Mouse (Mus musculus) heart, adult 2 months (tissue): ENCODE data around the gene Mum1. TPM values are rescaled to one million over a fixed set of nuclear protein-coding genes. Genes with fewer than 3 reads are reported as not detected.

Experiments used
- DNase-seq, 2 experiments: peaks; one replicate each; pipeline ENCODE4 v3.0.0; 2021
- H3K27ac ChIP-seq: fragments of 200-600 bp; 2 replicates; pipeline ENCODE4 v1.8.1; 2022
- H3K27me3 ChIP-seq: fragments of 200-500 bp; 2 replicates; pipeline ENCODE4 v1.6.1; 2012; ENCODE audit warnings: mild to moderate bottlenecking, low read length, inconsistent platforms, mixed read lengths; ENCODE audit not compliant: control insufficient read depth, insufficient read depth
- H3K36me3 ChIP-seq: fragments of 200-500 bp; 2 replicates; pipeline ENCODE4 v1.6.1; 2012; ENCODE audit warnings: low read length, inconsistent platforms; ENCODE audit not compliant: control insufficient read depth, insufficient read depth
- H3K4me1 ChIP-seq: fragments of 200-500 bp; 2 replicates; pipeline ENCODE4 v1.6.1; 2011; ENCODE audit warnings: low read length; ENCODE audit not compliant: control insufficient read depth, insufficient read depth
- H3K4me3 ChIP-seq: fragments of 200-600 bp; 2 replicates; pipeline ENCODE4 v1.8.1; 2022
- H3K79me2 ChIP-seq: fragments of 200-500 bp; replicated peaks from 2 replicates; pipeline ENCODE4 v1.6.1; 2012; ENCODE audit warnings: mild to moderate bottlenecking, inconsistent platforms, low read length, moderate library complexity, mixed read lengths; ENCODE audit not compliant: control insufficient read depth, insufficient read depth
- H3K9ac ChIP-seq: fragments of 200-500 bp; 2 replicates; pipeline ENCODE4 v1.6.1; 2012; ENCODE audit warnings: low read depth, mild to moderate bottlenecking, control low read depth, inconsistent platforms, low read length, mixed read lengths
- CTCF ChIP-seq: fragments of 200-600 bp; IDR thresholded peaks from 2 replicates; pipeline ENCODE4 v1.8.1; 2022; ENCODE audit warnings: antibody characterized with exemption, mild to moderate bottlenecking, moderate library complexity
- EP300 ChIP-seq: fragments of 200-500 bp; IDR thresholded peaks from 2 replicates; pipeline ENCODE4 v1.6.1; 2011; ENCODE audit warnings: low read depth, low read length, control low read depth; ENCODE audit not compliant: insufficient read depth
- POLR2A ChIP-seq: fragments of 200-500 bp; IDR thresholded peaks from 2 replicates; pipeline ENCODE4 v1.6.1; 2011; ENCODE audit warnings: mild to moderate bottlenecking, low read depth, low read length, control low read depth; ENCODE audit not compliant: insufficient read depth
- WGBS: fragments of 180-500 bp; shearing (Covaris S2); methylation state at CpG from one replicate; pipeline ENCODE4 v1.1.7; 2018; 5-methylcytosine and 5-hydroxymethylcytosine counted together
- intact Hi-C: fragments of 180-260 bp; cut with DNase I; formaldehyde crosslinking; loops from one replicate; pipeline ENCODE4 v1.15.1; 2025
- polyA plus RNA-seq: library from polyadenylated mRNA; depleted of rRNA; stranded (reverse); fragments of >200 nt; gene quantifications from 2 replicates; pipeline ENCODE4 v1.2.3, GENCODE M21; 2012
- total RNA-seq, 2 experiments: library from RNA; stranded (reverse); gene quantifications; 2 replicates each; pipeline ENCODE4 v1.2.3; 2021

The Mum1 gene
- total and polyA plus RNA-seq, 3 experiments = 11.1 to 19.4 (median 11.8) TPM

DNA sequence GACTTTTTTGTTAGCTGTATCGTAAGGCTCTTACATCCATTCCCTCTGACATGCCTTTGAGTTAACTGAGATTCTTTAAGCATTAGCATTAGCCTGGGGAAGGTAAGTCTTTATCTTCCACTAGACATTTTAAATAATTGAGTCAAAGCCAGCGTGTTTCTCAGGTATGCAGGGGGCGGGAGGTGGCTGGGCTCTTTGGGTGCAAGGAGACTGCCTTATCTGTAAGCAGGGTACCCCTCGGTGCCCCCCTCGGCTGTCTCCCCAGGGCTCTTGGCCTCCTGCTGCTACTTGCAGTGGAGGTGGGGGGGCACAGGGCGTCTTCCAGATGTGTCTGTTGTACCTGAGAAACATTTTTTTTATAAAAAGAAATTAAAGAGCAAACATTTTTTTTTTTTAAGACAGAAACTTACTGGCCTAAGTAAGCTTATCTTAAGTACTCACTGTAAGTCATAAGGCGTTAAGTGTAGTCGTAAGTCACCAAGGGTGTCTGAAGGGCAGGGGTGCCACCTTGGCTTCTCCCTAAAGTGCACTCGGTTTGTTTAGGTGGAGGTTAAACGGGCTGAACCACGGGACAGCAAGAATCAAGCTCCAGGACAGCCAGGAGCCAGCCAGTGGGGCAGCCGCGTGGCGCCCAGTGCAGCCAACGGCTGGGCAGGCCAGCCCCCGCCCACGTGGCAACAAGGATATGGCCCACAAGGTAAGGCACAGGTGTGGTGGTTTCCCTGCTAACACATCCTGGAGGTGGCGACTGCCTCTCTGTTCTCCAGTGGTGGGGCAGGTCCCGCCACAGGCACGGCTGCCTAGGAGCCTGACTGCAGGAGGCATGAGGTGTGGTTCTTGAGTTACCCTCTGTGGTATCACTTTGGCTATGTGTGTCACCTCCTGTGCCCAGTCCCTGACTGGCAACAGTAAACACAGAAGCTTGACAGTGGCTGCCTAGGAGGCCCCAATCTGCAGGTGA, 56.5 kb downstream of the Mum1 start:
- no peak for DNase-seq
- Histone ChIP-seq H3K36me3 (no peaks in the 10 kb centered on the region), H3K9ac (peak overlapping the region; percentile 17; the same call in 1 of the 2 replicates), H3K79me2 (no peaks in the 10 kb centered on the region), H3K27ac (peak overlapping the region; percentile 78), H3K27me3 (no peaks in the 10 kb centered on the region), H3K4me1 (peaks cover 4% of the 10 kb centered on the region; the same call in 1 of the 2 replicates), H3K4me3 (no peak overlapping the region)
- WGBS = 66% methylated on average over 20 of the region's 20 CpGs
- intact Hi-C loops = no loop called here
- TF ChIP-seq CTCF (no peak), POLR2A (no peak), EP300 (0 out of 2 replicates have a peak, but pooled peaks have one; percentile 34)

DNA sequence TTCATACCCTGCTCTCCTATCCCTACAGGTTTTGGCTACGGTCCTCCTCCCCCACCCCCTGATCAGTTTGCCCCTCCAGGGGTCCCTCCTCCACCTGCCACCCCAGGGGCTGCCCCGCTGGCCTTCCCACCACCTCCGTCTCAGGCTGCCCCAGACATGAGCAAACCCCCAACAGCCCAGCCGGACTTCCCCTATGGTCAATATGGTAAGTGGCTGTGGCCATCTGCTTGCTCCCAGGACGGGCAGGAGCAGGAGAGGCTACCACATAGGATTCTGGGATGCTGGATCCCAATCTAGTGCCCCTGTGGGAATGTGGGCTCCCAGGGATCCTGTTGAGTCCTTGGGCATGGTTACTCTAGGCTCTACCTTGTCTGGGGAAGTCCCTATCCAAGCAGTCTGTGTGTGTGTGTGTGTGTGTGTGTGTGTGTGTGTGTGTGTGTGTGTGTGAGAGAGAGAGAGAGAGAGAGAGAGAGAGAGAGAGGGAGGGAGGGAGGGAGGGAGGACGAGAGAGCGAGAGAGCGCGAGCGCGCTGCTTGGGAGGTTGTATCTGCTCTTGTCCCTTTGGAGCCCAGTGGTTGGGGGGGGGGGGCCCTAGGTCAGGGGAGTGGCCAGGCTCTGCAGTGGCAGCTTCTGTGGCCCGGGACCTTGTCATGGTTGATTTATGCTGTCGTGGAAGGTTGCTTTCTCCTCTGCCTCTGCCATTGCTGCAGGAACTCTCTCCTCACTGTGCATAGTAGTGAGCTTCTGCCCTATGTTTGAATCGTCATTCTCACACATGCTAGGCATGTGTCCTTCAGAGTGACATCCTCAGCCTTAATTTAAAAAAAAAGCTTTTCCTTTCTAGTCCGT, 59.2 kb downstream of the Mum1 start:
- Histone ChIP-seq H3K4me3 (no peak overlapping the region), H3K4me1 (peaks cover 4% of the 10 kb centered on the region; the same call in 1 of the 2 replicates), H3K36me3 (no peaks in the 10 kb centered on the region), H3K9ac (no peak overlapping the region), H3K27me3 (no peaks in the 10 kb centered on the region), H3K27ac (no peak overlapping the region), H3K79me2 (no peaks in the 10 kb centered on the region)
- no peak for TF ChIP-seq CTCF
- TF ChIP-seq POLR2A = no peak
- TF ChIP-seq EP300 = no peak
- intact Hi-C loops = no loop called here
- WGBS = 66% methylated on average over 10 of the region's 15 CpGs
- DNase-seq = no peak

DNA sequence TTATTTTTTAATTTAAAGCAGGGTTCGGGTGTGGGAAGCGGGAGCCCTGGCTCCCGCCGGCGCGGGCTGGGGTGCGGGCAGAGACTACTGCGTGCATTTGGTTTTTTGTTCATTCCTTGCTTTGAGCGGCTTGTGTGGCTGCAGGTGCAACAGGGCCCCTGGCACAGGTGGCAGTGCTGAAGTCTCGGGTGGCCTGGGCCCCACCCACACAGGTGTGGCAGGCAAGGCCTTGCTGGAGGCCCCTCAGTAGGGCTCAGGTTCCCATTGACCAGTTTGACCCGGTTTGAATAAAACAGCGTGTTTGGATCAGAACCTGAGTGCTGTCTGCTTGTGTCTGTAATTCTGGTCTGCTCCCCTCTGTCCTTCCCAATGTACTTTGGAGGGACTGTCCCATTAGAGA, 61.9 kb downstream of the Mum1 start:
- Histone ChIP-seq H3K36me3 (no peaks in the 10 kb centered on the region), H3K27ac (no peak overlapping the region), H3K4me1 (peaks cover 6% of the 10 kb centered on the region), H3K4me3 (no peak overlapping the region), H3K9ac (no peak overlapping the region), H3K79me2 (no peaks in the 10 kb centered on the region), H3K27me3 (no peaks in the 10 kb centered on the region)
- TF ChIP-seq CTCF (no peak), EP300 (no peak), POLR2A (no peak)
- no peak for DNase-seq
- WGBS = 93% methylated on average over 12 of the region's 12 CpGs
- intact Hi-C loops = no loop called here

DNA sequence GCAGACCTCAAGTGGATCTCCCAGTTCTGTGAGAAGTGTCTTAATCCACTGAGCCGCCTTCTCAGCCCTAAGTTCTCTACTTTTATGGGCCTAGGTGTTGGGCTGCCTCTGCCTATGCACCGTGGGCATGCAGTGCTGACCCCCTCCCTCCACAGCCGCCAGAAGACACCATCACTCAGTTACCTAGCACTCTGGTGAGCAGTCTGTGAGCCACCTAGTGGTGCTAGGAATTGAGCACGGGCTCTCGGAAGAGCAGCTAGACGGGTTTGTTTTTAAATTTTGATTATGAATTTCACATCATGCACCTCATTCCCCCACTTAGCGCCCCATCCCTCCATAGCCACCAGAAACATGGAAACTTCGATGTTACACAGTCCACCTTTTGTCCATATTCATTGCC, 62.4 kb downstream of the Mum1 start:
- Histone ChIP-seq H3K36me3 (no peaks in the 10 kb centered on the region), H3K27me3 (no peaks in the 10 kb centered on the region), H3K79me2 (no peaks in the 10 kb centered on the region), H3K4me3 (no peak overlapping the region), H3K27ac (no peak overlapping the region), H3K4me1 (peaks cover 7% of the 10 kb centered on the region), H3K9ac (no peak overlapping the region)
- intact Hi-C loops = no loop called here
- 72% methylated on average over 8 of the region's 8 CpGs for WGBS
- no peak for DNase-seq
- TF ChIP-seq EP300 = no peak
- TF ChIP-seq CTCF = peak; percentile 35

DNA sequence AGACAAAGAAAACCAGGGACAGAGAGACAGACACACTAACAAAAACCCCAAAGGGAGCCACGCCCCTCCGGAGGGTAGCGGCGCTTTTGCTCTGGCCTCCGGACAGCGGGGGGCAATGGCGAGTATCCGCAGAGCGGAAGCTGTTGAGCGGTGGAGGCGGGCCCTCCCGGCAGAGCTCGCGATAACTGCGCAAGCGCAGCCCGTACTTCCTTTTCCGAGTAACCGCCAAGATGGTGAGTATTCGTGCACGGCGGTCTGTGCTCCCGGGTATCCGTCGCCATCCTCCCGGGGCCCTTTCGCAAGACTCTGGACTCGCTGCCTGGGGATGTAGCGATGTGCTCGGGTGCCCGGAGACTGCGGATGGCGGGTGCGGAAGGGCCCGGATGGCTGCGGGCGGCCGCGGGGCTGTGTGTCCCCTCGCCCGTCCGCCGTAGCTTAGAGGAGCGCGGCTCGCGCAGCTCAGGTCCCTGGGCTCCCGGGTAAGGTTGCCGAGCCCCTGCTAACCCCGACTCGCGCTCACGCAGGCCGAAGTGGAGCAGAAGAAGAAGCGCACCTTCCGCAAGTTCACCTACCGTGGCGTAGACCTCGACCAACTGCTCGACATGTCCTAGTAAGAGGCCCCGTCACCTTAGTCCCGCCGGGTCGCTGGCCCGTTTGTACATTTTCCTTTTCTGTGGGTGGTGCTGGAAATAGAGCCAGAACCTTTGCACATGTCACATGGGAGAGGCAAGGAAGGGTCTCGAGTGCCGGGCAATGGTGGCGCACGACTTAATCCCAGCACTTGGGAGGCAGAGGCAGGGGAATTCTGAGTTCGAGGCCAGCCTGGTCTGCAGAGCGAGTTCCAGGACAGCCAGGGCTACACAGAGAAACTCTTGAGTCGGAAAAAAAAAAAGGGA, 66.3 kb downstream of the Mum1 start, which contains the start of gene Rps15:
Gene Rps15, plus strand, starts transcription at position 203 of the 896 bp plus-strand sequence.
- H3K27me3 ChIP-seq = no peaks in the 10 kb centered on the region
- intact Hi-C loops = loop anchor here (2.0 to 10.0 kb wide), 2 partner anchors 28 to 262 kb away; no protein-coding TSS in a partner anchor
- WGBS = under 1% methylated on average over 72 of the region's 72 CpGs

More for the DNA sequence above, 66.3 kb downstream of the Mum1 start, which contains the start of gene Rps15:
- no peaks in the 10 kb centered on the region for H3K36me3 ChIP-seq
- no peaks in the 10 kb centered on the region for H3K79me2 ChIP-seq
- DNase-seq = peak; percentile 94
- H3K27ac ChIP-seq = peak within 1 kb of the TSS; percentile 83
- H3K4me3 ChIP-seq = peak within 1 kb of the TSS; percentile 97
- TF ChIP-seq POLR2A (peak; percentile 98), EP300 (peak; percentile 86), CTCF (peak; percentile 97)
- H3K9ac ChIP-seq = peak within 1 kb of the TSS; percentile 81
- H3K4me1 ChIP-seq = peaks cover 7% of the 10 kb centered on the region
